Mouse (Mus musculus) heart, postnatal 0 days (tissue): ENCODE results near the gene Kidins220.

Source experiments
- CTCF ChIP-seq: IDR thresholded peaks from 2 replicates; pipeline ENCODE4 v1.5.1; 2016; ENCODE audit warnings: antibody characterized with exemption, control low read depth, low read depth
- EP300 ChIP-seq: IDR thresholded peaks from 2 replicates; pipeline ENCODE4 v1.6.1; 2016; ENCODE audit warnings: antibody characterized with exemption, low read depth

GRCm38 (mm10) chr12:25012555-25013540, 38.1 kb downstream of the Kidins220 start:
- TF ChIP-seq CTCF (no peak), EP300 (no peak)
